Mouse (Mus musculus) yolk sac, embryonic 10.5 days (tissue): ENCODE data around the gene Otof.

Experiments used
- DNase-seq: peaks from one replicate; pipeline ENCODE4 v3.0.0-alpha.2; 2017; ENCODE audit warnings: low spot score

Otof gene

GRCm38 (mm10) chr5:30423572-30424244 is 38.0 kb downstream of the Otof start:
- DNase-seq, result peak; percentile 5

- no peak for DNase-seq
Measured at GRCm38 (mm10) chr5:30423121-30423520, 38.6 kb downstream of the Otof start.

DNA sequence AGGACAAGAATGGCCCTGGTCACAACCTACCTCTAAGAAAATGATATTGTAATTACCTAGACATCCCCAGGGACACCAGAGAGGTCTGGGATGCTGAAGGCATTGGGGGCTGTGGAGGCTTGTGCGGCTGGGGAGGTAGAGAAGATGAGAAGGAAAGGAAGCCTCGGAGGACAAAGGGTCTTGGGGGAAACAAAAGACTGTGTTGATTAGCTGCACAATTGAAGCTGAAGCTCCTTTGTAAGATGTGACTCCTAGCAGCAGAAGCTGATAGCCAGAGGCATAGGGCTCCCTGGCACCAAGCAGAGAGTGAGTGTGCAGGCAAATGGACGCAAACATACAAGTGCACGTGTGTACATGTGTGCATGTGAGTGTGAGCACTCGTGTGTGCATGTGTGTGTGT is 45.1 kb downstream of the Otof start:
- DNase-seq, result no peak

GRCm38 (mm10) chr5:30415876-30416275 is 45.9 kb downstream of the Otof start:
- DNase-seq, result no peak

GRCm38 (mm10) chr5:30415381-30415780 is 46.4 kb downstream of the Otof start:
- DNase-seq, result no peak

- no peak for DNase-seq
Measured at GRCm38 (mm10) chr5:30411524-30411923, 50.2 kb downstream of the Otof start.

DNA sequence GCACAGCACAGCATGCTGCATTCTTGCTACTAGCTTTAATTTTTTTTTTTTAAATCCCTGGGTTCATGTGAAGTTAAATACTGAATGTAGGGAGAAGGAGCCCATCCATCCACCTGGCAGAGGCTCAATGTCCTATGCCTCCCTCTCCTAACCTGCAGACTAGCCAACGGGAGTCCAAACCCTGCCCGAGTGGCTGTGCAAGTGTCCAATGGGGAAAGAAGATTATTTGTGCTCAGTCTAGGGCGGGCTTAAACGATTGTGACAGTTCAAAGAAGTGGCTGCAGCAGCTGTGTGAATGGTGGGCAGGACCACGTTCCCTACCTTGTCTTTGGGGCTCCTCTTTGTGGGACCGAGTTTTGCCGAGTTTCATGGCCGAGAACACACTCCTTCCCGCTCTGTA is 54.9 kb downstream of the Otof start:
- DNase-seq, result no peak

DNA sequence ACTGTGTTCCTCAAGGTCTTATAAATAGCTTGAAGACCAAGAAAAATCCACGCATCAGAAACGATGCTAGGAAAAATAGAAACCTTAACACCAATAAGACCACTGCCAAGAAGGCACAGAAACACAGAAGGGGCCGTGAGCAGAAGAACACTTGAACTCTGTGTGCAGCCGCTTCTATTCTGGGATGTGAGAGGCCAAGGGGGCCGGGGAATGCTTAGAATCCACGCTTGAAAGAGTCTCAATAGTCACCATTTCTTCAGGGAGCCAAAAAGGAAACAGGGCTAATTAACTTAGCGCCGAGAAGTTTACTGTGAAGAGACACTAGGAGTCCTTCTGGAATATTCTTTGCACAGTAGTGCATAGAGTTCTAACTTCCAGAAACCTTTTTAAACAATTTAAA is 60.6 kb downstream of the Otof start:
- no peak for DNase-seq

DNA sequence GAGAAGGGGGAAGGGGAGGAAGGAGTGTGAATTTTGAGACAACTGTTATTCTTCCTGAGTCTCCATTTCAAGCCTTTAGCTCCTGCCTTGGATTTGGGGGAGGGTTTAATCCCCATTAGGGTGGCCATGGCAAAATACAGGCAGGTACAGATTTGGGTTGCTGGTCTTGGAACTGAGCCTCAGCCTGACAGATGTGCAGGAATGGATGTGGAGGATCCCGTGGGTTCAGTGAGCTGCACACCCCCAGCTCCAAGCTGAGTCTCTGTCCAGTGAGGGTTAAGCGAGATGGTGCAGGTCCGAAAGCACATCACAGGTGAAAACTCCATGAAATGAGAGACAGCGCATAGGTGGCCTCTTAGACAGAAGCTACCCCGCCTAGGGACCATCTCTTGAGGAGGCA is 61.2 kb downstream of the Otof start:
- no peak for DNase-seq

- DNase-seq, result peak; percentile 55
Measured at GRCm38 (mm10) chr5:30391473-30391872, 70.3 kb downstream of the Otof start.

GRCm38 (mm10) chr5:30389836-30390235 is 71.9 kb downstream of the Otof start:
- DNase-seq, result no peak

DNA sequence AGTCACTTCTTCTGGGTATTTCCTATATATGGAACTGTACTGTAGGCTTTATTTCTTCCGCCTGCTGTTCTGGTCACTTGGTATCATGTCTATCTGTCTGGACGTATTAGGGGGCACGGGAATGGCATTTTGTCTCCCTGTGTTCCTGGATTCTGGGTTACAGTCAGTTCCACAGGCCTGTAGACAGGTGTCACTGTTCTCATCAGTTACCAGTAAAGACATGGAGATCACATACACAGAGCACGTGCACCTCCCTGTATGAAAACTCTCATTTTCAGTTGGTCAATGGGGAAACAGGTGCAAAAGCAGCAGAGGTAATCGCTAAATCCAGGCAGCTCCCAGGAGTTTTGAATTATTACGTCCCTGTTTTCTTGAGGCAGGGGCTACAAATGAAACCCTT is 74.0 kb downstream of the Otof start:
- DNase-seq, result no peak

- peak; percentile 15 for DNase-seq
Measured at GRCm38 (mm10) chr5:30382876-30383275, 78.9 kb downstream of the Otof start.

DNA sequence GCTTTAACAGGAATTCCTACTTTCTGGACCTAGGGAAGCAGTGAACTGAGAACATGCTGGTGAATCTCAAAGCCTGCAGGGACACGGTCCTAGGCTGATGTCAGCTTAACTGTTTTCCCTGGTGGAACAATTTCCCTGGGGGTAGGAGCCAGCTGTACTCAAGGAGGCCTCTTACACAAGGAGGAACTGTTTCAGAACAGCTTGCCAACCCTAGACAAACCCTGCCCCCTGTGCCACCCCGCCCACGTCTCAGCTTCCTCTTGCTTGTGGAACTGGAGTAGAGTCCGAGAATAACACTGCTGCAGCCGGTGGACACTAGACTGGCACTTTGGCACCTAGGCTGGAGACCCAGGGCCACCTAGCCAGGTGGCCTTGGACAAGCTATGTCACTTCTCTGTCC is 92.3 kb downstream of the Otof start:
- no peak for DNase-seq

DNA sequence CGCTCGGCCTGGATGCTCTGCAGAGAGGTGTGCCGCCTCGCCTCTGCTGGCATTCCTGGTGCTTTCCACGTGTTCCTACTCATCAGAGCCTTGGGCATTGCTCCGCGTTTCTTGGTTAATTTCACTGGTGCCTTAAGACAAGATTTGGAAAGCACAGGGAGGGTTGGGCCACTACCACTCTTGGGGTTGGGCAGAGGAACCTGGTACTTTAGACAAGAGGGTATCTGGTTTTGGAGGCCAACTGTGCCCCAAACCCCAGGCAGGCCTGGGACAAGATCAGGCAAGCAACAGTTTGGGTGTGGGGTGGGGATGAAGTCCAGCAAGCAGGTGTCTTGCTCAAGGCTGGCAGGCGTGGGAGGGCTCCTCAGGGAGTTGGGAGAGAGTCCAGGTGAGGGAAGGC is 94.3 kb downstream of the Otof start:
- no peak for DNase-seq

DNA sequence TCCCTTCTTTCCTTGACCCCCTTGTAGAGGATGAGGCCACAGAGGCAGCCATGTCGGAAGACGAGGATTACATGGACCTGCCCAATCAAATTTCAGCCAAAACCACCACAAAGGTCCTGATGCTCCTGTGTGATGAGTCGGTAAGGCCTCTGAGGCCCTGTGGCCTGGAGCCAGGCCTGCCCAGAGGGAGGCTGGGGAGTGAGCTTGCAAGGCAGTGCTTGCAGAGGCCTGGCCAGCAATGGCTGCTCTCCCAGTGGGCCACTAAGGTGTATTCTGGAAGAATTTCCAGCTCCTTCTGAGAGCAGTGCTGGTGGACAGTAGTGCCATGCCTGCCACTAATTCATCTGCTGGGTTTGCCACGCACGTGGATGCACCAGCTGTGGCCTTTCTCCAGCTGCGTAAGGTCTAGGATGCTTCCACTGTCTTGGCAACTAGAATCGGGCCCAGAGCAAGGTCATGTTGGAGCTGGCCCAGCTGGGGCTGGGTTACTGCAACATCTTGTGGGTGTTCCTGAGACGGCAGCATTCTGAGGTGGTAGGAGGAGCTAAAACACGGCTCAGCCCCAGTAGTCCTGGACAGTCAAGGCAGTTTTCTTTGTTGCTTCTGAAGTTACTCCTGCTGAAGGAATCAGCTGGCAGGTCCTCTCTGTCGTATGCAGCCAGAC is 103.2 kb downstream of the Otof start:
- DNase-seq, result no peak

GRCm38 (mm10) chr5:30356647-30357046 is 105.1 kb downstream of the Otof start:
- DNase-seq, result no peak

- DNase-seq, result no peak
Measured at GRCm38 (mm10) chr5:30355559-30356159, 106.1 kb downstream of the Otof start.

DNA sequence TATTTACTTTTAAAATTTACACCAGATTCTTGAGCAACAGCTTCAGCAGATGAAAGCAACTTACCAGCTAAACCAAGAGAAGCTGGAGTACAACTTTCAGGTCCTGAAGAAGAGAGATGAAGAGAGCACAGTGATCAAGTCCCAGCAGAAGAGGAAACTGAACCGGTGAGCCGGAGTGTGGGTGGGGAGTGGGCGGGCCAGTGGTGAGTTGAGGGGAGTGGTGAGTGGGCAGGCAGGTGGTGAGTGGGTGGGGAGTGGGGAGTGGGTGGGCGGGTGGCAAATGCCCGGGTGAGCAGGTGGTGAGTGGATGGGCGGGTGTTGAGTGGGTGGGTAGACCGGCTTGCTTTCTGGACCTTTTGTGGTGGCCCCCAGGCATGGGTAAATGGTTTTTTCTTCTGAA is 106.6 kb downstream of the Otof start:
- DNase-seq, result no peak

DNA sequence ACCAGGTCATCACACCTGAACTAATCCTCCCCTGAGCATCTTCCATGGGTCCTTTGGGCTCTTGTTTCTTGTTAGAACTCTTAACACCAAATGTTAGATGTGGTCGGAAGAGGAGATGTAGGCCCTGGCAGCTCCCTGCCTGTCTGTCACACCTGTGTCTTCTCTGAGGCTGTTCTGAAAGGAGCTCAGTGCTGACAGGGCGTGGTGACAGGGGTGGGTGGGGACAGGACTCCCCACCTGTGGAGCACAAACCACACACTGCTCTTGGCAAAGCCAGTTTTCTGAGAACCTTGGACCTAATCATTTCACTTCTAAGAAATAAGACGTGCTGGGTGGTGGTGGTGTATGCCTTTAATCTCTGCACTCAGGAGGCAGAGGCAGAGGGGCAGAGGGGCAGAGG is 108.1 kb downstream of the Otof start:
- no peak for DNase-seq

DNA sequence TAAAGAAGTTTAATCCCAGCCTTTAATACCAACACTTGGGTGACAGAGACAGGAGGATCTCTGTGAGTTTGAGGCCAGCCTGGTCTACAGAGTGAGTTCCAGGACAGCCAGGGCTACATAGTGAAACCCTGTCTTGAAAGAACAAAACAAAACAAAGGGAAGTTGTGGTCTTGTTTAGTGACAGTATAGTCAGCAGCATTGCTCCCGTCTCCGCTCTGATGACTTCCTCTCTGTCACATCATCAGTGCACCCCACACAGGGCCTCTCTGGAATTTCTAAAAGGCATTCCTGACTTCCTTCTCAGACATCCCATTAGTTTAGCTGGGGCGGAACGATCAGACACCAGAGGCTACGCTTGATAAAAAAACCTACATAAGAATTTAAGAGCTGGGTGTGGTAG is 117.8 kb downstream of the Otof start:
- DNase-seq, result no peak

DNA sequence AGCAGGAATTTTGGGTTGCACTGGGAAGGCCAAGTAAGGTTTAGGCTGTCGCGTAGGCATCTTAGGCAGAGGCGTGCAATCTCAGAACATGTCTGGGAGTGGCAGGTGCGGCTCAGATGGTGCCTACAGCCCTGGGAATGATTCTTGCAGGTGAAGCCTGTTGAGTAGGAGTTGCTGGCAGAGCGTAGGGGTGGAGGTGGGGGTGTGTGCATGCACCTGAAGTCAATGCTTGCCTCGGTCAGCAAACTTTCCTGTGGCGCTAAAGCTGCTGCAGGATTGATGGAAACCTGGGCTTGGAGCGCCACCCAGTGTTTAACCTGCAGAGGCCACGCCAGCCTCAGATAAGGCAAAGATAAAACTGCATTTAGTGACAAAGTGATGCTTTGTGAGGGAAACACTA is 118.6 kb downstream of the Otof start:
- peak; percentile 59 for DNase-seq

DNA sequence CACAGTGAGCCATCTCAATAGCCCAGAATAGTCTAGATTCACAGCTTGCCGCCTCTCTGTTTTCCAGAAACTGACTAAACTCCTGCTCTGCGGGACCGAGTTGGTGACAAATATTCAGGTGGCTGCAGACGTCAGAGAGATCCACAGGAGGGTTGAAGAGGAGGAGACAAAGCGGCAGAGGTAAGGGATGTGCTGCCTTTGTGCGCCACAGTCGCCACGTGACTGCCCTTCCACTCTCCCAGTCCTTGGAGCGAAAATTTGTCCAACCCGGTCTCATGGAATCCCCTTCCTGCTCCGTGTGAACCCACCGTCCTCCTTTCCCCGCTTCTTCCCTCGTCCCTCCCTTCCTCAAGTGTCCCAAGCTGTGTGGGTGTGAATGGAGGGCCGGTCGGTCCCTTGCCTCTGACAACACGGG is 119.1 kb downstream of the Otof start:
- DNase-seq, result no peak
